Mouse (Mus musculus) forebrain, postnatal 0 days (tissue): ENCODE results near the gene 5730522E02Rik. TPM values are rescaled to one million over a fixed set of nuclear protein-coding genes. Genes with fewer than 3 reads are reported as not detected.

ENCODE experiments used
- ATAC-seq: fragments of 200-750 bp; cut with Nextera tagmentation; 2 replicates; pipeline ENCODE4 v1.8.0; 2017; ENCODE audit warnings: mild to moderate bottlenecking, moderate library complexity
- DNase-seq: peaks from one replicate; pipeline ENCODE4 v3.0.0-alpha.2; 2015
- H3K27ac ChIP-seq: fragments of 300-500 bp; sonication (generic); 2 replicates; pipeline ENCODE4 v1.5.1; 2014; ENCODE audit warnings: low read depth, mild to moderate bottlenecking, antibody characterized with exemption, low read length, moderate library complexity, mixed read lengths
- H3K27me3 ChIP-seq: fragments of 300-500 bp; sonication (generic); 2 replicates; pipeline ENCODE4 v1.6.1; 2014; ENCODE audit warnings: mild to moderate bottlenecking, low read length, mixed read lengths; ENCODE audit not compliant: insufficient read depth
- H3K36me3 ChIP-seq: fragments of 300-500 bp; sonication (generic); 2 replicates; pipeline ENCODE4 v1.6.1; 2014; ENCODE audit warnings: mild to moderate bottlenecking, moderate library complexity; ENCODE audit not compliant: insufficient read depth
- H3K4me1 ChIP-seq: fragments of 300-500 bp; sonication (generic); 2 replicates; pipeline ENCODE4 v1.6.1; 2014; ENCODE audit warnings: antibody characterized with exemption; ENCODE audit not compliant: insufficient read depth
- H3K4me2 ChIP-seq: fragments of 300-500 bp; sonication (generic); 2 replicates; pipeline ENCODE4 v1.6.1; 2014; ENCODE audit warnings: low read depth, mild to moderate bottlenecking, moderate library complexity
- H3K4me3 ChIP-seq: fragments of 300-500 bp; sonication (generic); 2 replicates; pipeline ENCODE4 v1.5.1; 2014; ENCODE audit warnings: low read depth, low read length, mixed read lengths
- H3K9ac ChIP-seq: fragments of 300-500 bp; sonication (generic); 2 replicates; pipeline ENCODE4 v1.6.1; 2014; ENCODE audit warnings: mild to moderate bottlenecking
- H3K9me3 ChIP-seq: fragments of 300-500 bp; sonication (generic); 2 replicates; pipeline ENCODE4 v1.6.1; 2016; ENCODE audit warnings: low read length
- CTCF ChIP-seq: sonication (generic); IDR thresholded peaks from 2 replicates; pipeline ENCODE4 v1.5.1; 2016; ENCODE audit warnings: antibody characterized with exemption, control low read depth, low read depth
- WGBS: fragments of 180-500 bp; shearing (Covaris S2); extraction: QIAGEN DNeasy Blood & Tissue Kit; methylation state at CpG from one replicate; pipeline ENCODE4 v1.1.7; 2014; 5-methylcytosine and 5-hydroxymethylcytosine counted together
- polyA plus RNA-seq: library from polyadenylated mRNA; unstranded; fragments of >200 nt; fragmentation: Nextera tagmentation; extraction: Ambion mirVana; gene quantifications from 2 replicates; pipeline ENCODE4 v1.2.1, GENCODE M21; 2015
- total RNA-seq: library from RNA; depleted of rRNA; stranded (reverse); fragments of >200 nt; gene quantifications from 2 replicates; pipeline ENCODE4 v1.2.3, GENCODE M21; 2014

5730522E02Rik gene
- total and polyA plus RNA-seq, 2 experiments from 2014 or later: 10.4 to 16.7 TPM

DNA sequence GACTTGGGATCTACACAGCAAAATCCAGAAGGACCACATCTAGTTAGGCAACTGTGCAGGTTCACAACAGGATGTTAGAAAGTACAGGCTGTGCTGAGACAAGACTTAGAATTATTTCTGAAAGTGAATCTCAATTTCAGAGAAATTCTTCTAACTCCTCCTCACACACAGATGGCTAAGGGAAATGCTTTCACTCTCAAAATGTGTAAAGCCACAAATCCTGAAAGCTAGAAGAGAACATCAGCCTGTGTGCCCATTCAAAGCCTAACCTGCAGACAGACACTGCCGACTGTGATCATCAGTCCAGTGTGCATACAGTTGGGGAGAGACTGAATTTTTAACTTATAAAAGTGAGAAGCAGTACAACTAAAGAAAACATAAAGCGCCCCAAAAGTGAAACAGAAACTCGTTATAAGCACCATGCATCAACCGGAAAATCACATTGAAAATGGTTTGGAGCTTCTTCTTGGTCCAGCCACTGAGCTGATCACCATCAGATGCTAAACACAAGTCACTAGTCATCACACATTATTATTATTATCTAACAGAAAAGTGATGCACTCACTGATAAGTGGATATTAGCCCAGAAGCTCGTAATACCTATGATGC lies 45.8 kb downstream of the 5730522E02Rik start:
- Histone ChIP-seq H3K4me2 (no peak overlapping the region), H3K36me3 (no peaks in the 10 kb centered on the region), H3K9me3 (no peaks in the 10 kb centered on the region), H3K4me3 (no peak overlapping the region), H3K9ac (no peak overlapping the region), H3K27me3 (no peaks in the 10 kb centered on the region), H3K27ac (no peak overlapping the region), H3K4me1 (no peaks in the 10 kb centered on the region)
- ATAC-seq (no peak), DNase-seq (no peak)
- WGBS: 88% methylated on average over 5 of the region's 5 CpGs
- TF ChIP-seq CTCF: no peak

DNA sequence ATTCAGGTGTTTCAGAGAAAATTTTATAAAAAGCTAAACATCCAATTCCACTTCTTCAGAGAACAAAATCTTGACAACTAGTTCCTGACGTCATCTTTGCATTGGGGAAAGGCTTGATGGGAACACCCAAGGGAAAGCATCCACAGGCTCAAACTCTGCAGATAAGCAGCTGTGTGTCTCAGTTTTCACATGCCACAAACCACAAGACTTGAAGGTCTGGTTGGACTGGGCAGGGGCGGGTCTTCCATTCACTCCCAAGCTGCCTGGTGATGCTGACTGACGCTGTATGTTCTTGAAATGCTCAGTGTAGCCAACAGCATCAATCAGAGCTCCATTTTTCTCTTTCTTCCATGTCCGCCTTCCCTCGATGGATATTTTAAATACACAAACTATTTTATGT lies 49.2 kb downstream of the 5730522E02Rik start:
- Histone ChIP-seq H3K36me3 (no peaks in the 10 kb centered on the region), H3K4me1 (no peaks in the 10 kb centered on the region), H3K9ac (no peak overlapping the region), H3K4me2 (no peak overlapping the region), H3K27me3 (no peaks in the 10 kb centered on the region), H3K27ac (no peak overlapping the region), H3K4me3 (no peak overlapping the region), H3K9me3 (no peaks in the 10 kb centered on the region)
- TF ChIP-seq CTCF: no peak
- no peak for ATAC-seq
- WGBS: 86% methylated on average over 5 of the region's 5 CpGs
- DNase-seq: no peak

DNA sequence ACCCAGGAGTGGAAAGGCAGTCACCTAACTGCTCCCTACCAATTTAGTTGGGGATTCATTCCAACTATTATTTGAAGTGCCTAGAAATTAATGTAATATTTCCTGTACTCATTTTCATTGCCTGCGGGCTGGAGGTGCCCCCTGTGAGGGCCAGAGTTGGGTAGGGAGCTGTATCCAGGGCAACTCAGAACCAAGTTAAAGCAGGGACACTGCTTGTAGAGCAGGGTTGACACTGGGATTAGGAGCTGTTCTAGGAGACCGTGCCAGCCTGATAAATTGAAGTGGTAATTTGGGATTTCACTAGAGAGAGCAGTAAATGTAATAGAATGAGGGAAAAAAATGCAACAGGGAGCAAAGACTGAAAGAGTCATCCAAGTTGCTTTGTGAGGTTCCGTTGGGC lies 51.5 kb downstream of the 5730522E02Rik start:
- ATAC-seq (no peak), DNase-seq (no peak)
- Histone ChIP-seq H3K9me3 (no peaks in the 10 kb centered on the region), H3K9ac (no peak overlapping the region), H3K27ac (no peak overlapping the region), H3K4me3 (no peak overlapping the region), H3K4me1 (no peaks in the 10 kb centered on the region), H3K4me2 (no peak overlapping the region), H3K36me3 (no peaks in the 10 kb centered on the region), H3K27me3 (no peaks in the 10 kb centered on the region)
- 60% methylated on average over 3 of the region's 3 CpGs for WGBS
- TF ChIP-seq CTCF: no peak

GRCm38 (mm10) chr11:26140024-26140423 lies 70.5 kb downstream of the 5730522E02Rik start:
- no peak overlapping the region for H3K9ac ChIP-seq
- no peak for ATAC-seq
- WGBS: 66% methylated on average over 3 of the region's 3 CpGs

GRCm38 (mm10) chr11:26138013-26138412 lies 72.5 kb downstream of the 5730522E02Rik start:
- H3K9me3 ChIP-seq: no peaks in the 10 kb centered on the region
- H3K4me2 ChIP-seq: no peak overlapping the region
- no peaks in the 10 kb centered on the region for H3K4me1 ChIP-seq
- H3K27me3 ChIP-seq: no peaks in the 10 kb centered on the region
- ATAC-seq (no peak), DNase-seq (no peak)
- H3K9ac ChIP-seq: no peak overlapping the region
- H3K4me3 ChIP-seq: no peak overlapping the region
- TF ChIP-seq CTCF: no peak
- no peak overlapping the region for H3K27ac ChIP-seq
- no peaks in the 10 kb centered on the region for H3K36me3 ChIP-seq
- 92% methylated on average over 1 of the region's 1 CpGs for WGBS

More at GRCm38 (mm10) chr11:26140024-26140423, 70.5 kb downstream of the 5730522E02Rik start:
- no peaks in the 10 kb centered on the region for H3K4me1 ChIP-seq
- DNase-seq: no peak
- no peak overlapping the region for H3K4me3 ChIP-seq
- no peaks in the 10 kb centered on the region for H3K9me3 ChIP-seq
- no peak for TF ChIP-seq CTCF
- no peaks in the 10 kb centered on the region for H3K36me3 ChIP-seq
- no peak overlapping the region for H3K4me2 ChIP-seq
- no peaks in the 10 kb centered on the region for H3K27me3 ChIP-seq
- H3K27ac ChIP-seq: no peak overlapping the region

GRCm38 (mm10) chr11:26130911-26131310 lies 79.7 kb downstream of the 5730522E02Rik start:
- Histone ChIP-seq H3K4me2 (no peak overlapping the region), H3K27me3 (no peaks in the 10 kb centered on the region), H3K4me3 (no peak overlapping the region), H3K27ac (no peak overlapping the region), H3K36me3 (no peaks in the 10 kb centered on the region), H3K9ac (no peak overlapping the region), H3K9me3 (no peaks in the 10 kb centered on the region), H3K4me1 (no peaks in the 10 kb centered on the region)
- WGBS: 48% methylated on average over 11 of the region's 11 CpGs
- DNase-seq (no peak), ATAC-seq (no peak)
- TF ChIP-seq CTCF: no peak

DNA sequence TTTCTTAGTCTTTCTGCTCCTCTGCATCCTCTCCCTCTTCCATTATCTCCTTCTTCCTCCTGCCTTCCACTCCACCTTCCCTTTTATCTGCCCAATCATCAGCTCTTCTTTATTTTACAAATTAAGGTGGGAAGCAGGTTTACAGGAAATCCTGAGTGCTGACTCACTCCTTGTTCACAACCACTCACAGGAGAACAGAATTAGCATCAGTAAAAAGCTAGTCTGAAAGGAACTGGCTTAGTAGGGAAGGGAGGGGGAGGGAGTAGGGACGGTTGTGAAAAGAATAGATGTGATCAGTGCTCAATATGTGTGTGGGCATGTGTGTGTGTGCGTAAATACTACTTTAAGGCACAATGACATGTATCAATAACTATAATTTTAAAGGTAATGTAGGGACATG lies 81.5 kb downstream of the 5730522E02Rik start:
- TF ChIP-seq CTCF: no peak
- H3K9me3 ChIP-seq: no peaks in the 10 kb centered on the region
- H3K4me2 ChIP-seq: no peak overlapping the region
- H3K36me3 ChIP-seq: no peaks in the 10 kb centered on the region
- no peaks in the 10 kb centered on the region for H3K4me1 ChIP-seq
- WGBS: 42% methylated on average over 2 of the region's 2 CpGs
- no peak overlapping the region for H3K4me3 ChIP-seq
- DNase-seq (no peak), ATAC-seq (no peak)
- H3K27ac ChIP-seq: no peak overlapping the region
- no peaks in the 10 kb centered on the region for H3K27me3 ChIP-seq
- no peak overlapping the region for H3K9ac ChIP-seq
